Mouse (Mus musculus) skeletal muscle tissue, adult 2 months (tissue): Measurements from ENCODE around the gene Mlf2.
"Not testable (repeated sequence)": the region's sequence is repeated elsewhere in the genome, so short reads cannot be mapped to it uniquely, and the experiment has no call there.

Experiments used
- DNase-seq: peaks from one replicate; pipeline ENCODE4 v3.0.0-alpha.2; 2012; ENCODE audit warnings: low read depth, low spot score

Gene Mlf2

DNA sequence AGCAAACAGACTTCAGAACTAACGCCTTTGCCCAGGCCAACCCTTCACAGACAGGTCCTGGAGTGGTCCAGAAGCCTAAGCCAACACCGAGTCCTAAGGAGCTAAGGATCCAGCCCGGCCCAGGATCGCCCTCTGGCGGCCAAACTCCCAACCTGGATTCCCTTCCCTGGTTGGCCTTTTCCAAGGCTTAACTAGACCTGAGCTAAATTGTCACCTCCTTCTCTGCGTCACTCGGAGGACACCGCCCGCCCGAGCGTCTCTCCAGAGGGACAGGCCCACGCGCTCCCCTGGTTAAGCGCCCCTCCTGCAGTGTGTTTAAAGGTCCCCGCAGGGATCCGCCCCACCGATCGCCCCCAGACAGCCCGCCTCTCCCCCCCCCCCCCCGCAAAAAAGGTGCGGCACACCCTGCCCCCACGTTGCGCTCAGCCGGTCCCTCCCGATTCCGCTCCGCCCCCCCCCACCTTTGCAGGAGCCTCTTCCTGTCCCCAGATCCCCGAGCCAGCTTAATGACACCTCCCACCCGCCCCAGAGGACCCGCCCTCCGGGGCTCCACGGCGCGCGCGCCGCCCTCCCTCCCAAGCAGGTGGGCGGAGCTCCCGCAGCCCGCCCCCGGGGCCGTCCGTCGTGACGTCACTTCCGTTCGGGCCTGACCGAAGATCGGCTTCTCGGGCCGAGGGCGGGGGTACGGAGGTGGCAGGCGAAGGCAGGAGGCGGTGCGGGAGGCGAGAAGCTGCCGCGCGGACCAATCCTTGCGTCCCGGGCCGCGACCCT is at the start of gene Mlf2:
Gene Mlf2, plus strand, starts transcription at position 633 of the 771 bp plus-strand sequence.
- DNase-seq = peak; percentile 99

GRCm38 (mm10) chr6:124881821-124882220 is 49.4 kb upstream of the Mlf2 start:
- DNase-seq = no peak

GRCm38 (mm10) chr6:124883351-124883750 is 47.8 kb upstream of the Mlf2 start:
- no peak for DNase-seq

DNA sequence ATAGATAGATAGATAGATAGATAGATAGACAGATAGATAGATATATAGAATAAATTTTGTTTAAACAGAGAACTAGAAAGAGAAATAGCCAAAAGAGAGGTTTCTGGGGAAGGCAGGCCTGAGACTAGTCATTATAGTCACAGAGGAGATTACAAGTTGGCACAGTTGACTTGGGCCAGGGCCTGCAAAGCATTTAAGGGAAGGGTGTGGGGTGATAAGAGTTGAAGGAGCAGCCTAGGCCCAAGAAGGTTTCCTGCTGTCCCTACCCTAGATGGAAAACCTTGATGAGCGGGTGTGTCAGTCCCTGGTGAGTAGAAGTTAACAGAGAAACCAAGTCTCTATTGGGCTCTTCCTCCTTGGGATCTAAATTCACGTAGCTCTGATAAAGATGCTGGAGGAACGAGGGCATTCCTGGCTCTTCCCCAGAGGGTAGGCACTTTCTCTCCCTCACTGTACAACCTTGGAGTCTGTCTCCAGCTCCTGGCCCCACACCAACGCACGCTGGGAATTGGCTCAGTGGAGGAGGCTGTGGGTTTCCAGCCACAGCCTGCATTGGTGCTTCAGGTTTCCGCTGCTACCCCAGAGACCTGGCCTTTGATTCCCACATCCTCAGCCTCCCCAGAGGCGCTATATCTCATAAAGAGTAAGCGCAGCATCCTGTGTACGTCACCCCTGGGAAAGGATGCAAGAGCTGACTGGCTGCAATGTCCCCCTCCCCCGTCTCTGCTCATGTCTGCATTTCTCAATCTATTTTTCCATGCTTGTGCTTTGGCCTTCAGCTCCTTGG is 46.3 kb upstream of the Mlf2 start:
- DNase-seq = no peak

DNA sequence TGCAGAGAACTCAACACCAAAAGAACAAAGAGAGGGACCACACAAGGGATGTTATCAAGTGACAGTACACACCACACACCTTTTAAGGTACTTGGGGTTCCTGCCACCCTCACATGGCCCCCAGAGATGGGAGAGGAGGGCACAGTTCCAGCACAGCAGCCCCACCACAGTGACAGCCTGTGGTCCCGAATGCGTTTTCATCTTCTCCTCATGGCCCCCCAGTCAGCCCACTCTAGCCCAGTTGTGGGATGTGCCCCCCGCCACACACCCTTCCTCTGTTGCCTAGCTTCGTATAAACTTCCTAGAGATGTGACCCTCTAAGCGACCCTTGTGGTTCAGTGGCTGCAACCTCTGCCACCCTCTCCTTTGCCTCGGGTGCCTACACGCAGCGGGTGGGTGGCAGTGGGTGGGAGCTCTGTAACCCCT is 45.2 kb upstream of the Mlf2 start:
- DNase-seq = no peak

DNA sequence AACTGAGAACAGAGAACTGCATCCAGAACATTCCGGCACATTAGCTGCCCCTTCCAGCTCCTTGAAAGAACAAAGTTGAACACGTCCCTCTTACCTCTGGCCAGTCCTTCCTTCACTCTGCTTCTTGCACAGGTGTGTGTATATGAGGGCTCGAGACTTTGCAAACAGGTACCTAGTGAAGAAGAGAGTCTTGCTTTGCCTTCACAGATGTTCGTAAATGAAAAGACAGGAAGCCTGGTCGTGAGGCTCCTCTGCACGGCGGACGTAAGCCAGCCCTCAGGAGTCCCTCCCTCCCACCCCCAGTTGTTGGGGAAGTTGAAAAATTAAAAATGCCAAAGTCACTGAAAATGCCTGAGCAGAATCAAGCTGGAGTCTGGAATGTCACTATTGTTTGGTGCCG is 43.2 kb upstream of the Mlf2 start, which contains the start of gene Cd4:
Gene Cd4, minus strand, starts transcription at position 236 of the 400 bp plus-strand sequence.
- DNase-seq = no peak

DNA sequence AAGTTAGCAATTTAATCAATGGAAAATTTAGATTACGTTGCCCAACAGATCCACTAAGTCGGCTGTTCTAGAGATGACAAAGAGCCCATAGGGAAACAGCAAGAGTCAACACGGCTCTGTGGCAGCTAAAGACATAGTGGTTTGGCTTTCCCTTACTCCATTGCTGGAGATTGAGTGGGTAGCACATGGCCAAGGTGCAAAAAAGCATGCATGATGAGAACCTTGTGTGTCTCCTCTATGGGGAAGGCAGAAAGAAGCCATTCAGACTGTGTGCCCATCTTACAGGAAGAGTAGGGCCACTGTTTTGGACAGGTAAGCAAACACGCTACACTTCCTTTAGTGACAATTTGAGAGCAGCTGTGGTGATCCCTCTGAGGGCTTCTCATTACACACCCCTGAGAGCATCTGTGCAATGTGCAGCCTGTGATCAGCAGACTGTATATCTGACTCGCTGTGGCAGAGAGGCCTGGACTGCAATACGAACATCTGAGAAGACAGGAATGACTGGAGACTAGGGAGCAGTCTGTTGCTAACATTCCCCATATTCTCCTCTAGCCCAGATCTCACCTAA is 42.5 kb upstream of the Mlf2 start:
- no peak for DNase-seq

DNA sequence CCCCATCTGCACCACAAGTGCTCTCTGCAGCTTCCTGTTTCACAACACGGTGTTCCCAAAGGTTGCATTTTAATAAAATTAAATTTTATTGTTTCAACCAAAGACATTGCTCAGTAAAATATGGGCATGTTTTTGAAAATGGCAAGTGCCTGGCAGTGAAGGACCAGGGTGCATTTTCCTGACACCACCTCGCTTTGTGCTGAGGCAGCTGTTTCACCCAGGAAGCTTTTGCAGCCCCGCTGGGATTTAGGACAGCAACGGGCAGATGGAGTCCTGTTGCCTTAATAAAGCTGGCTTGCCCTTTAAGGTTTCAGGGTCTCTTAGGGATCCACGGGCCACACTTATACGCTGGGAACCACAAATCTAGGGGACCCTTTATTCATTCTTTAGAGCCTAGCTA is 40.2 kb upstream of the Mlf2 start:
- DNase-seq = no peak

GRCm38 (mm10) chr6:124894113-124894512 is 37.1 kb upstream of the Mlf2 start:
- not testable (repeated sequence) for DNase-seq

DNA sequence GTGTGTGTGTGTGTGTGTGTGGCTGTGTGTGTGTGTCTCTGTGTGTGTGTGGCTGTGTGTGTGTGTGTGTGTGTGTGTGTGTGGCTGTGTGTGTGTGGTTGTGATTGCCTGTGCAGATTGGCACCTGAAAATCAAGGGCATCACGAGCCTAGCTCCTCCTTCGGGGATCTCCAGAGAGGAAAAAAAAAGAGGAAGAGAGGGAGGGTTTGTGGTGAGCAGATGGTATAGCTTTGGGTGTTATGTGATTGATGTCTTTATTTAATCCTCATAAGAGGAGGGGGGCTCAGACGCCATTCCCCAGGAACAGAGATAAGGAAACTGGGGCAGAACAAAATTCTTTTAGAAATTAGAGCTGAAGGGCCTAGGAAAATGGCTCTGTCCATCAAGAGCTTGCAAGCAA is 32.8 kb upstream of the Mlf2 start:
- no peak for DNase-seq

GRCm38 (mm10) chr6:124900056-124900800 is 31.0 kb upstream of the Mlf2 start:
- DNase-seq = no peak

DNA sequence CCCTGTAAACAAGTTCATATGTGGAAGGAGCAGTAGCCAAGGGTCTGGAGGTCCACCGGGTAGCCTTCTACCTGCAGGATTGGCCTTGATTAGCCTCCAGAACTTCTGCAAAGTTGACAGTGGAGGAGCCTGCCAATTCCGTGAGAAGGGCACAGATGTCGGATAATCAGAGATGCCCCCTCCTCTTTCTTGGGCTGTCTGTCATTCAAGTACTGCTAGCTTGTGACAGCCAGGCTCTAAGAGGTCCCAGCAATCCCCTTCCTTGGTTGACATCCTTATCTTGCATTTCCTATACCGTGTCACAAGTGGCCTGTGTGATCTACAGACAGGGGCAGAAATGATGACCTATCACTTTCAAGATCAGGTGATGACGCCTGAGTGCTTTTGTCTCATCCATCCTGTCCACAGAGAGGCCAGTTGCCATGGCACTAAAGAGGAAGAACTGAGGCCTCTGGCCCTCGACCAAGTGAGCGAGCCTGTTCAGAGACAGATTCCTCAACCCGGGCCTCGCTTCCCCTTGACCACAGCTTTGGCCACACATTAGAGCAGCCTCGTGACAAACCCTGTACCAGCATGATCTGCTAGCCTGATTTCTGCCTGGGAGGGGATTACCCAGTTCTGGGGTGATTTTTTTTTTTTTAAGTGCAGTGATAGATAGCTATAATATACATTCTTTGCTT is 30.2 kb upstream of the Mlf2 start:
- no peak for DNase-seq

- DNase-seq = no peak
Observed at GRCm38 (mm10) chr6:124901851-124902250, 29.3 kb upstream of the Mlf2 start.

- DNase-seq = peak; percentile 93
Observed at GRCm38 (mm10) chr6:124903580-124904151, 27.5 kb upstream of the Mlf2 start.

DNA sequence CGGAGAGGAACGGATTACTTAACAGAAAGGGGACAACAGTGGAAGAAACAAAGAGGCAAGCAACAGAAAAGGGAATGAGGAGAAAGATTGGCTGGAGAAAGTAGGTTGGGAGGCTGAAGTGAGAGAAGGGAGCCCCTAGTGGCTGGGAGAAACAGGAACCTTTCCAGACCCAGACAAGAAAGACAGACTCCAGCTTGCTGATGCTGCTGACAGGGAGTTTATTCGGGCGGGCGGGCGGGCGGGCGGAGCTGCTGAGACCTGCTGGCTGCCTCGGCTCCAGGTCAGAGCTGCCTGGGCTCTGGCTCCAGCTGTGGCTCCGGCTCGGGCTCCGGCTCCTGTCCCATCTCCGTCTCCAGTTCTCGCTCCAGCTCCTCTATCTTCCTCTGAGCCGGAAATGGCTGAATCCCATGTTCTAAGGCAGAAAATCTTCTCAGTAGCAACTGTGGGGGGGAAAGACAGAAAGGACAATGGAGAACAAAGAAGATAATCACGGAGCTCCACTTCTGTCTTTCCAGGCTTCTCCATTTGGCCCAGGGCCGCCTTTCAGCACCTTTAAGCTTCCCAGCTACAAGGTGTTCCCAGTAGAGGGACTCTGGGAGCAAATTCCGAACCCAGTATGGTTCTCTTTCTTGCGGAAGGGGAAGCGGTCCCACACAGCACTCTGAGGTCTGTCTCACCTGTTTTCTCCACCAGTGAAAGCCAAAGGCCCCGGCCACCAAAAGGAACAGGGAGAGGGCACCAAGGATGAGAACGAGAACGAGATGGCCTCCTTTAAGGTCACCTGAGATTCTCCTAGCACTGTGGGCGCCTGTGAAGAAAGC is 26.8 kb upstream of the Mlf2 start:
- peak; percentile 87 for DNase-seq

DNA sequence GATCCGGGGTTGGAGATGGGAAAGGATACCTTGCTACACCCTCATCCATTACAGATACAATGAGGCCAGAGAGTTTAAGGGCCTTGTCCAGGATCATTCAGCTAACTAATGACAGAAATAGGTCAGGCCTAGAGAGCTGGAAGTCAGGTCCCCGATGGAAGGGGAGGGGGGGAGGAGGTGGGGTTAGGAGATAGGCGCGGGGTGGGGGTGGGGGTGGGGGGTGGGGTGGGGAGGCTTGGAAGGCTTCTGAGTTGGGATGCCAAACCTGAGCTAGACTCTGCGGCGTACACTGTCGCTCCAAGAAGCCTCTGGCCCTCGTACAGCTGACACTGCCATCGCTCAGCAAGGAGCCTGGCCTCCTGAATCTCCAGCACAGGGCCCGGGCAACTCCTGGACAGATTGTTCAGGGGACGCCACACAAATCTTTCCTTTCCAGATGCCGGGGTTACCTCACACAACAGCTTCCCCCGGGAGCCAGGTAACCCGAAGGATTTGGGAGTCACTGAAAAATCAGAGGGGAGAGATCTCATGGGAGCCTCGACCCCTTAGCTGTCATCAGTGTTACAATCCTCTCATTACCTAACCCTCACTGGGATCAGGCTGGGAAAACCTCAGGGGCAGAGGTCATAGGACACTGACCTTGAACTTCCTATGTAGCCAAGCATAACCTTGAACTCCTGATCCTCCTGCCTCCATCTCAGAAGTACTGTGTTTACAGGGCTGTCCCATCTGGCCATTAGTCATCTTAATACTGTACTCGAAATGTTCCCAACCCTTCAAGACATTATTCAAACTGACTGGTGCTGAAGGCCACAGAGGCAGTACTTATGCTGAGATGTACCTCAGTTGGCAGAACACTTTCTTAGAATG is 26.0 kb upstream of the Mlf2 start:
- DNase-seq = no peak

DNA sequence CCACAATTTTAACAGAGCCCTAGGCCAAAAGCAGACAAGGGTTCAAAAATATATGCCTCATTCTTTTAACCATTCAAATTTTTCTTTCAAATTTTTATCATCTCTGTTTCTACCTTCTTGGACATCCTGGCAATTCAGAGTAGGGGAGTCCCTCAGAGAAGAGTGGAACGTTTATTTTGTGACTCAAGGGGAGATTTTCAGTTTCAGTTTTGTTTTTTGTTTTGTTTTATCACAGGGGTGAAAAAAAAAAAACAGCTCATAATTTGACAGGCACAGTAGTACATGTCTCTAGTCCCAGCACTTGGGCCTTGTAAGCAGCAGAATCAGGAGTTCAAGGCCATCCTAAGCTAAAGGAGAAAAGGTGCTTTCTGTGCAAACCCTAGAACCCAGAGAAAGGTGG is 23.4 kb upstream of the Mlf2 start:
- no peak for DNase-seq

DNA sequence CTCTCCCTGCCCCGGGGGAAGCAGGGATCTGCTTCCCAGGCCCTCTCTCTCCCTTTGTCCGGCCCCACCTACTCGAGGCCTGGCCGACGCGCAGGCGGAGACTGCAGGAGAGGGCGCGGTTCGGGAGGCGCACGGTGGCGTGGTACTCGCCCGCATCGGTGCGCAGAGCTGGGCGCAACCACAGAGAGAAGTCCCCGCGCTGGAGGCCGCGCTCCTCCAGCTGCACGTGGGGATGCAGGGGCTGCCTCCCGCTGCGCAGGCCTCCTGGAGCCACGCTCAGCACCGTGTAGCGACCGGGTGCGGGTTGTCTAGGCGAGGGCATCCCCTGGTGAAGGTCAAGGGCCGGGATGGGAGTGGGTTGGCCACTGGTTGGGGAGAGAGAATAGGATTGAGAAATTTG is 21.2 kb upstream of the Mlf2 start:
- no peak for DNase-seq
